11 mouse cellular contexts compared by ENCODE assay signal in the genomic region with DNA sequence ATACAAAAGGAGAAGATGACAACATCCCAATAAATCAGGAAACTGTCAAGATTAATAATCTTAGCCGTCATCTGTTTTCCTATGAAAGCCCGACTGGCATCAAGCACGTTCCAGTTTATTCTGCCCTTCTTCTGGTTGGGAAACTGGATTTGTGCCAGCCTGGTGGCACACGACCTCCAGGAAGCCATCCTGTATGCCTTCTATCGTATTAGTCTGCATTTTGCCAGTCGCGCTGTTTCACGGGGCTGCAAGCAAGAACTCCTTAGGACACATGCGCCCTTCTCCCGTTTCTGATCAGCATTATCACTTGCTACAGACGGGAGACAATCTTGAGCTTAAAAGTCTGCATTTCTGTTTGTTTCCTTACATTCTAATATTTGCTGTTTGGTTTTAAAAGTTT.
A peak's percentile ranks its signal among the peaks of the same experiment; 100 is the strongest.
DNase-seq lines count a peak whose midpoint lies in the region; ATAC-seq and TF ChIP-seq lines count a peak whose summit lies in the region.
"Had no signal": no experiment of that assay in that cellular context is flagged by ENCODE, and none has a peak within 500 bp of the region (broad histone marks: within the 10 kb centered on the region; RNA-seq: fewer than 3 reads in every experiment).

No protein-coding gene starts in this region.

- TF ChIP-seq CTCF in heart, adult 2 months (IDR thresholded peaks at IDR 0.05): no peak

- TF ChIP-seq POLR2A in heart, adult 2 months (IDR thresholded peaks at IDR 0.05; ENCODE audit: insufficient read depth, low read depth, low read length): no peak

- DNase-seq in forebrain, embryonic 11.5 days (ENCODE audit: low spot score): no peak
- DNase-seq in forebrain, embryonic 10.5 days (ENCODE audit: extremely low spot score, low spot score): no peak
- DNase-seq in 3134 (ENCODE audit: extremely low read depth, insufficient read length, low spot score): peak; percentile 1
- no peak for DNase-seq in heart, adult 2 months
- DNase-seq in heart, postnatal 10 days: no peak
- DNase-seq: adrenal gland, adult 2 months; gastrocnemius, postnatal 14 days had no signal

- intact Hi-C loops in heart, adult 2 months (cut with DNase I): no loop called here
- intact Hi-C loops in heart, postnatal 10 days (cut with DNase I): loop anchor here (10.0 kb wide), 1 partner anchor 1646 kb away; no protein-coding TSS in a partner anchor

- H3K27me3 ChIP-seq in forebrain, embryonic 11.5 days (ENCODE audit: control insufficient read depth, insufficient read depth, low read length): no peaks in the 10 kb centered on the region
- no peaks in the 10 kb centered on the region for H3K27me3 ChIP-seq in forebrain, embryonic 10.5 days (ENCODE audit: poor library complexity, severe bottlenecking)
- no peaks in the 10 kb centered on the region for H3K27me3 ChIP-seq in forebrain, embryonic 12.5 days
- H3K27me3 ChIP-seq in neural tube, embryonic 13.5 days: no peaks in the 10 kb centered on the region
- H3K27me3 ChIP-seq in heart, adult 2 months (ENCODE audit: control insufficient read depth, insufficient read depth, low read length): no peaks in the 10 kb centered on the region
- peaks cover 4% of the 10 kb centered on the region; the same call in 1 of the 2 replicates for H3K27me3 ChIP-seq in kidney, embryonic 16.5 days (ENCODE audit: insufficient read depth, low read length)
- H3K27me3 ChIP-seq: embryonic facial prominence, embryonic 12.5 days had no signal

- no peak overlapping the region for H3K4me3 ChIP-seq in forebrain, embryonic 11.5 days (ENCODE audit: low read depth, low read length)
- no peak overlapping the region for H3K4me3 ChIP-seq in forebrain, embryonic 10.5 days
- no peak overlapping the region for H3K4me3 ChIP-seq in forebrain, embryonic 12.5 days (replicated peaks)
- H3K4me3 ChIP-seq in neural tube, embryonic 13.5 days: no peak overlapping the region
- H3K4me3 ChIP-seq in heart, adult 2 months: no peak overlapping the region
- no peak overlapping the region for H3K4me3 ChIP-seq in kidney, embryonic 16.5 days (ENCODE audit: low read length)
- H3K4me3 ChIP-seq: embryonic facial prominence, embryonic 12.5 days had no signal

- no peak overlapping the region for H3K27ac ChIP-seq in forebrain, embryonic 11.5 days (ENCODE audit: low read depth, low read length)
- H3K27ac ChIP-seq in forebrain, embryonic 10.5 days: no peak overlapping the region
- no peak overlapping the region for H3K27ac ChIP-seq in forebrain, embryonic 12.5 days
- H3K27ac ChIP-seq in neural tube, embryonic 13.5 days (replicated peaks): peak overlapping the region; percentile 75
- H3K27ac ChIP-seq in heart, adult 2 months: no peak overlapping the region
- no peak overlapping the region for H3K27ac ChIP-seq in kidney, embryonic 16.5 days (ENCODE audit: low read length)
- H3K27ac ChIP-seq: embryonic facial prominence, embryonic 12.5 days had no signal

- no peaks in the 10 kb centered on the region for H3K36me3 ChIP-seq in forebrain, embryonic 11.5 days (ENCODE audit: control insufficient read depth, insufficient read depth, low read length)
- H3K36me3 ChIP-seq in forebrain, embryonic 10.5 days (replicated peaks): no peaks in the 10 kb centered on the region
- no peaks in the 10 kb centered on the region for H3K36me3 ChIP-seq in forebrain, embryonic 12.5 days (replicated peaks)
- H3K36me3 ChIP-seq in neural tube, embryonic 13.5 days: no peaks in the 10 kb centered on the region
- H3K36me3 ChIP-seq in heart, adult 2 months (ENCODE audit: control insufficient read depth, insufficient read depth, low read length): no peaks in the 10 kb centered on the region
- H3K36me3 ChIP-seq in kidney, embryonic 16.5 days (ENCODE audit: insufficient read depth, low read length): no peaks in the 10 kb centered on the region
- H3K36me3 ChIP-seq: embryonic facial prominence, embryonic 12.5 days had no signal

- TF ChIP-seq EP300 in heart, adult 2 months (IDR thresholded peaks at IDR 0.05; ENCODE audit: insufficient read depth, low read depth, low read length): no peak

- peaks cover 3% of the 10 kb centered on the region; the same call in 1 of the 2 replicates for H3K4me1 ChIP-seq in forebrain, embryonic 11.5 days (replicated peaks; ENCODE audit: control insufficient read depth, insufficient read depth, low read length)
- peaks cover 12% of the 10 kb centered on the region for H3K4me1 ChIP-seq in forebrain, embryonic 10.5 days
- peaks cover 15% of the 10 kb centered on the region for H3K4me1 ChIP-seq in forebrain, embryonic 12.5 days
- peaks cover 19% of the 10 kb centered on the region for H3K4me1 ChIP-seq in neural tube, embryonic 13.5 days (replicated peaks)
- no peaks in the 10 kb centered on the region for H3K4me1 ChIP-seq in heart, adult 2 months (ENCODE audit: control insufficient read depth, insufficient read depth, low read length)
- H3K4me1 ChIP-seq in kidney, embryonic 16.5 days (ENCODE audit: insufficient read depth, low read length): no peaks in the 10 kb centered on the region
- H3K4me1 ChIP-seq: embryonic facial prominence, embryonic 12.5 days had no signal

- H3K4me2 ChIP-seq in forebrain, embryonic 11.5 days (ENCODE audit: low read depth, low read length, severe bottlenecking): no peak overlapping the region
- no peak overlapping the region for H3K4me2 ChIP-seq in forebrain, embryonic 12.5 days
- H3K4me2 ChIP-seq in neural tube, embryonic 13.5 days: no peak overlapping the region
- H3K4me2 ChIP-seq in kidney, embryonic 16.5 days (replicated peaks; ENCODE audit: low read depth, low read length): no peak overlapping the region
- H3K4me2 ChIP-seq: embryonic facial prominence, embryonic 12.5 days had no signal

- no peaks in the 10 kb centered on the region for H3K9me3 ChIP-seq in forebrain, embryonic 11.5 days (ENCODE audit: control insufficient read depth, low read length)
- H3K9me3 ChIP-seq in forebrain, embryonic 10.5 days: no peaks in the 10 kb centered on the region
- no peaks in the 10 kb centered on the region for H3K9me3 ChIP-seq in forebrain, embryonic 12.5 days
- H3K9me3 ChIP-seq in neural tube, embryonic 13.5 days: no peaks in the 10 kb centered on the region
- H3K9me3 ChIP-seq in kidney, embryonic 16.5 days (ENCODE audit: low read length): no peaks in the 10 kb centered on the region
- H3K9me3 ChIP-seq: embryonic facial prominence, embryonic 12.5 days had no signal

- 70% methylated on average over 11 of the region's 11 CpGs for WGBS in forebrain, embryonic 11.5 days
- WGBS in forebrain, embryonic 10.5 days: 76% methylated on average over 11 of the region's 11 CpGs
- 58% methylated on average over 11 of the region's 11 CpGs for WGBS in forebrain, embryonic 12.5 days
- WGBS in neural tube, embryonic 13.5 days: 53% methylated on average over 11 of the region's 11 CpGs
- 56% methylated on average over 11 of the region's 11 CpGs for WGBS in heart, adult 2 months
- WGBS in kidney, embryonic 16.5 days: 63% methylated on average over 11 of the region's 11 CpGs

- ATAC-seq in forebrain, embryonic 11.5 days (replicated peaks; ENCODE audit: low FRiP score): 0 out of 2 replicates have a peak, but pooled peaks have one; percentile 35
- peak; percentile 27; the same call in 1 of the 2 replicates for ATAC-seq in forebrain, embryonic 12.5 days (ENCODE audit: low FRiP score)
- ATAC-seq in neural tube, embryonic 13.5 days (ENCODE audit: low read depth): no peak; the same call in 1 of the 2 replicates
- no peak for ATAC-seq in kidney, embryonic 16.5 days (ENCODE audit: low FRiP score, low TSS enrichment)

- no peaks in the 10 kb centered on the region for H3K79me2 ChIP-seq in heart, adult 2 months (replicated peaks; ENCODE audit: control insufficient read depth, insufficient read depth, low read length)

- H3K9ac ChIP-seq in forebrain, embryonic 11.5 days (ENCODE audit: low read length): no peak overlapping the region
- no peak overlapping the region for H3K9ac ChIP-seq in forebrain, embryonic 12.5 days
- H3K9ac ChIP-seq in neural tube, embryonic 13.5 days: no peak overlapping the region
- no peak overlapping the region for H3K9ac ChIP-seq in heart, adult 2 months (ENCODE audit: low read depth, low read length)
- H3K9ac ChIP-seq in kidney, embryonic 16.5 days (replicated peaks; ENCODE audit: low read length): no peak overlapping the region
- H3K9ac ChIP-seq: embryonic facial prominence, embryonic 12.5 days had no signal

Comparison
In these comparisons a context has a peak if more than half of its experiments do, and no peak if none do; other contexts are left out.
1. ATAC-seq: peak in forebrain, embryonic 11.5 days (single experiment) and forebrain, embryonic 12.5 days (single experiment); none in neural tube, embryonic 13.5 days (single experiment) and kidney, embryonic 16.5 days (single experiment).